14 mouse cellular contexts compared by ENCODE assay signal in genomic region chr13:78211231-78212010, GRCm38 (mm10). TPM values are rescaled to one million over a fixed set of nuclear protein-coding genes. Genes with fewer than 3 reads are reported as not detected.
DNase-seq lines count a peak whose midpoint lies in the region; ATAC-seq and TF ChIP-seq lines count a peak whose summit lies in the region.
"Had no signal": no experiment of that assay in that cellular context is flagged by ENCODE, and none has a peak within 500 bp of the region (broad histone marks: within the 10 kb centered on the region; RNA-seq: fewer than 3 reads in every experiment).

No protein-coding gene starts in this region.

- no peak for ATAC-seq in midbrain, embryonic 14.5 days (ENCODE audit: low FRiP score, low TSS enrichment)
- no peak for ATAC-seq in intestine, embryonic 15.5 days
- ATAC-seq: liver, embryonic 12.5 days had no signal

- TF ChIP-seq CTCF in layer of hippocampus, adult 2 months (conservative IDR thresholded peaks at IDR 0.05), result no peak

- H3K9me3 ChIP-seq in hindbrain, embryonic 10.5 days, result no peaks in the 10 kb centered on the region
- no peaks in the 10 kb centered on the region for H3K9me3 ChIP-seq in midbrain, embryonic 14.5 days (ENCODE audit: control insufficient read depth, low read length)
- H3K9me3 ChIP-seq in intestine, embryonic 15.5 days, result no peaks in the 10 kb centered on the region
- H3K9me3 ChIP-seq: liver, embryonic 12.5 days; stomach, embryonic 15.5 days had no signal

- 20% methylated on average over 14 of the region's 14 CpGs for WGBS in hindbrain, embryonic 10.5 days
- 35% methylated on average over 14 of the region's 14 CpGs for WGBS in midbrain, embryonic 14.5 days
- WGBS in intestine, embryonic 15.5 days, result 34% methylated on average over 14 of the region's 14 CpGs

- H3K36me3 ChIP-seq in hindbrain, embryonic 10.5 days, result no peaks in the 10 kb centered on the region
- H3K36me3 ChIP-seq in midbrain, embryonic 14.5 days (ENCODE audit: control insufficient read depth, insufficient read depth, low read length), result no peaks in the 10 kb centered on the region
- H3K36me3 ChIP-seq in intestine, embryonic 15.5 days, result no peaks in the 10 kb centered on the region
- H3K36me3 ChIP-seq: liver, embryonic 12.5 days; stomach, embryonic 15.5 days had no signal

- H3K4me3 ChIP-seq in layer of hippocampus, adult 2 months, result no peak overlapping the region; the same call in 1 of the 2 replicates
- H3K4me3 ChIP-seq in hindbrain, embryonic 10.5 days, result peak overlapping the region; percentile 7; the same call in 1 of the 2 replicates
- peak overlapping the region; percentile 38; the same call in 1 of the 2 replicates for H3K4me3 ChIP-seq in midbrain, embryonic 14.5 days (replicated peaks; ENCODE audit: low read depth, low read length)
- H3K4me3 ChIP-seq in intestine, embryonic 15.5 days (replicated peaks), result no peak overlapping the region
- H3K4me3 ChIP-seq: liver, embryonic 12.5 days; myocyte had no signal

- DNase-seq in layer of hippocampus, adult 2 months (ENCODE audit: low spot score in 2 of 2), result no peak
- no peak for DNase-seq in layer of hippocampus, adult 18-20 months (ENCODE audit: low spot score in 2 of 2)
- DNase-seq in embryo, embryonic 9.5 days (ENCODE audit: extremely low spot score), result peak; percentile 28
- DNase-seq in hindbrain, embryonic 10.5 days (ENCODE audit: low spot score), result peak; percentile 29
- peak; percentile 21 for DNase-seq in midbrain, embryonic 14.5 days
- no peak for DNase-seq in spleen, adult 12 weeks (ENCODE audit: low spot score)
- no peak for DNase-seq in layer of hippocampus, postnatal 25 days (ENCODE audit: extremely low spot score in 1 of 2, low spot score in 1 of 2)
- DNase-seq: heart, adult 2 months; kidney, postnatal 25 days had no signal

- peak overlapping the region; percentile 100 for H3K27ac ChIP-seq in layer of hippocampus, adult 2 months
- peak overlapping the region; percentile 91 for H3K27ac ChIP-seq in hindbrain, embryonic 10.5 days
- no peak overlapping the region; the same call in 1 of the 2 replicates for H3K27ac ChIP-seq in midbrain, embryonic 14.5 days (replicated peaks; ENCODE audit: low read depth, low read length)
- H3K27ac ChIP-seq in intestine, embryonic 15.5 days, result no peak overlapping the region
- H3K27ac ChIP-seq: heart, adult 2 months; liver, embryonic 12.5 days; stomach, embryonic 15.5 days had no signal

- H3K4me1 ChIP-seq in hindbrain, embryonic 10.5 days (replicated peaks), result peaks cover 64% of the 10 kb centered on the region
- peaks cover 37% of the 10 kb centered on the region for H3K4me1 ChIP-seq in midbrain, embryonic 14.5 days (ENCODE audit: control insufficient read depth, insufficient read depth, low read length)
- peaks cover 7% of the 10 kb centered on the region for H3K4me1 ChIP-seq in intestine, embryonic 15.5 days (replicated peaks)
- H3K4me1 ChIP-seq: liver, embryonic 12.5 days had no signal

- H3K27me3 ChIP-seq in hindbrain, embryonic 10.5 days (ENCODE audit: insufficient read depth, poor library complexity, severe bottlenecking), result peaks cover 26% of the 10 kb centered on the region
- H3K27me3 ChIP-seq in midbrain, embryonic 14.5 days (ENCODE audit: control insufficient read depth, insufficient read depth, low read length), result peaks cover 8% of the 10 kb centered on the region; the same call in 1 of the 2 replicates
- H3K27me3 ChIP-seq in intestine, embryonic 15.5 days (replicated peaks), result peaks cover 43% of the 10 kb centered on the region

- no peak overlapping the region for H3K9ac ChIP-seq in midbrain, embryonic 14.5 days (replicated peaks; ENCODE audit: low read length)
- no peak overlapping the region for H3K9ac ChIP-seq in intestine, embryonic 15.5 days
- H3K9ac ChIP-seq: liver, embryonic 12.5 days; stomach, embryonic 15.5 days had no signal

- H3K4me2 ChIP-seq in midbrain, embryonic 14.5 days (ENCODE audit: low read length), result peak overlapping the region; percentile 72
- no peak overlapping the region for H3K4me2 ChIP-seq in intestine, embryonic 15.5 days (replicated peaks)

RNA-seq across cellular contexts. Expression of gene Nr2f1, which starts 11.9 kb away (rescaled TPM):
- total RNA-seq in layer of hippocampus, adult 2 months (2021), result 10 to 100 TPM; 89.4 to 98.1 TPM
- total RNA-seq in layer of hippocampus, adult 18-20 months (2021), result 10 to 100 TPM; 87.0 to 96.0 TPM
- 69.0 and 74.0 TPM in 2 replicates for polyA plus RNA-seq in hindbrain, embryonic 10.5 days (2016; fragmentation: Nextera tagmentation; extraction: Ambion mirVana)
- polyA plus RNA-seq in midbrain, embryonic 14.5 days (2014; fragmentation: Nextera tagmentation; extraction: Ambion mirVana), result 67.5 and 72.4 TPM in 2 replicates
- 1.9 and 2.6 TPM in 2 replicates for polyA plus RNA-seq in intestine, embryonic 15.5 days (2015; fragmentation: Nextera tagmentation; extraction: Ambion mirVana)
- total RNA-seq in layer of hippocampus, postnatal 25 days (2021), result 10 to 100 TPM; 90.8 to 98.5 TPM
- total RNA-seq: common myeloid progenitor, adult 5-6 weeks had no signal

Comparison
In these comparisons a context has a peak if more than half of its experiments do, and no peak if none do; other contexts are left out.
1. DNase-seq: peak in embryo, embryonic 9.5 days (single experiment), hindbrain, embryonic 10.5 days (single experiment) and midbrain, embryonic 14.5 days (single experiment); none in layer of hippocampus, adult 2 months (0 of 2), layer of hippocampus, adult 18-20 months (0 of 2), spleen, adult 12 weeks (single experiment) and layer of hippocampus, postnatal 25 days (0 of 2).
2. H3K27ac ChIP-seq: peak in layer of hippocampus, adult 2 months (single experiment) and hindbrain, embryonic 10.5 days (single experiment); none in midbrain, embryonic 14.5 days (single experiment) and intestine, embryonic 15.5 days (single experiment).
3. H3K4me3 ChIP-seq: peak in hindbrain, embryonic 10.5 days (single experiment) and midbrain, embryonic 14.5 days (single experiment); none in layer of hippocampus, adult 2 months (single experiment) and intestine, embryonic 15.5 days (single experiment).